Mouse (Mus musculus) CH12.LX (cell line): ENCODE results near the gene Ldha.

ENCODE experiments used
- CHD2 ChIP-seq: IDR thresholded peaks from 2 replicates; pipeline ENCODE4 v1.6.1; 2011; ENCODE audit warnings: low read length, improper control_type of control experiment
- CTCF ChIP-seq, 2 experiments: IDR thresholded peaks in 1 of 2; conservative IDR thresholded peaks in 1 of 2; 2 replicates each; pipeline ENCODE4 v1.5.1; 2011 to 2012; ENCODE audit warnings: low read depth in 2 of 2, low read length in 2 of 2, improper control_type of control experiment in 1 of 2, inconsistent platforms in 1 of 2, mild to moderate bottlenecking in 1 of 2, moderate library complexity in 1 of 2
- EP300 ChIP-seq: IDR thresholded peaks from 2 replicates; pipeline ENCODE4 v1.6.1; 2011; ENCODE audit warnings: low read length, improper control_type of control experiment
- MAX ChIP-seq: IDR thresholded peaks from 2 replicates; pipeline ENCODE4 v1.6.1; 2011; ENCODE audit warnings: low read length, improper control_type of control experiment
- MAZ ChIP-seq: IDR thresholded peaks from 2 replicates; pipeline ENCODE4 v1.6.1; 2012; ENCODE audit warnings: low read depth, mild to moderate bottlenecking, inconsistent platforms, low read length, improper control_type of control experiment, moderate library complexity
- POLR2A ChIP-seq: IDR thresholded peaks from 2 replicates; pipeline ENCODE4 v1.6.1; 2011; ENCODE audit warnings: low read depth, mild to moderate bottlenecking, improper control_type of control experiment, low read length
- POLR2AphosphoS2 ChIP-seq: IDR thresholded peaks from 2 replicates; pipeline ENCODE4 v1.6.1; 2011; ENCODE audit warnings: low read depth, low read length, improper control_type of control experiment
- TCF12 ChIP-seq: IDR thresholded peaks from 2 replicates; pipeline ENCODE4 v1.6.1; 2014; ENCODE audit warnings: low read depth, mild to moderate bottlenecking, inconsistent platforms, low read length, improper control_type of control experiment
- UBTF ChIP-seq: IDR thresholded peaks from 2 replicates; pipeline ENCODE4 v1.6.1; 2012; ENCODE audit warnings: low read depth, mild to moderate bottlenecking, inconsistent platforms, low read length, improper control_type of control experiment, moderate library complexity
- USF2 ChIP-seq: conservative IDR thresholded peaks from 2 replicates; pipeline ENCODE4 v1.6.1; 2011; ENCODE audit warnings: low read depth, low read length, improper control_type of control experiment
- ZC3H11A ChIP-seq: IDR thresholded peaks from 2 replicates; pipeline ENCODE4 v1.6.1; 2012; ENCODE audit warnings: low read depth, mild to moderate bottlenecking, inconsistent platforms, low read length, improper control_type of control experiment

DNA sequence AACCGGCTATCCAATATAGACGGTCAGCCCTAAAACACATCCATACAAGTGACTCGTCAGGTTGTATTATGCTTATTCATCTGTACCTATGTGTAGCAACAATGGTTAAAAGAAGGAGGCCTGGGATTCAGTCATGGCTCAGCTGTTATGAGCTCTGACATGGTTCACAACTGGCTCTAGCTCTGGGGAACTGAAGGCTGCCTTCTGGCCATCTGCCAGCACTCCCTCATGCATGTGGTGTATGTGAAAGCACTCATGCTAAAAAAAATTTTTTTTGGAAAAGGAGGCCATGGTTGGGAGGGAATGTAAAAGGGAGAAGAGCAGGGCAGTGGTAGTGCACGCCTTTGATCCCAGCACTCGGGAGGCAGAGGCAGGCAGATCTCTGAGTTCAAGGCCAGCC, 38.6 kb downstream of the Ldha start:
- TF ChIP-seq CTCF (conservative IDR thresholded peaks at IDR 0.05 in 1 of 2, IDR thresholded peaks at IDR 0.05 in 1 of 2; ENCODE audit: low read depth in 2 of 2, low read length in 2 of 2) (no peak), EP300 (no peak), POLR2A (no peak), UBTF (no peak), TCF12 (no peak), CHD2 (no peak), MAZ (no peak), MAX (no peak), POLR2AphosphoS2 (no peak), ZC3H11A (no peak), USF2 (no peak)
